In the genomic region with DNA sequence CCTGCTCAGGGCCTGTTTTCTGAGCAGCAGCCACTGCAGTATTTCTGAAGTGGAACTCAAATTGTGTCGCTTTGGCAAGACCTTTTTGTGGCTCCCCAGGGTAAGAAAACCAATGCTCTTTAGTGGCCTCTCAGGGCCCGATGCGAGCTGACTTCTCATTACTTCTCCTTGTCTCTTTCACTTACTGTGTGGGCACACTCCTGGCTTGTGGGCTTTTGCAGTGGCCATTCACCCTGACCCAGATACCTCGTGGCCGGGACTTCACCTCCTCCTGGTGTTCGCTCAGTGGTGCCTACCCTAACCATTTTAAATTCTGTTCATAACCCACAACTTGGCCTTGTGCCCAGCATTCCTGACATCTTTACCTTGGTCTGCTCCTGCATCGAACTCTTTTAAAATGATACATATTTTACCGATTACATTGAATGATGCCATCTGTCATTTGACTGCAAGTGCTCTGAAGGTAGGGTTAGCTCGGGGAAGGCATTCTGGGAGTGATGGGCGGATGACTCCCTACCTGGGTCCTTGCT, we compare ENCODE assay signal across 12 mouse cellular contexts.
DNase-seq lines count a peak whose midpoint lies in the region; ATAC-seq lines count a peak whose summit lies in the region.
"Had no signal": no experiment of that assay in that cellular context is flagged by ENCODE, and none has a peak within 500 bp of the region (broad histone marks: within the 10 kb centered on the region; RNA-seq: fewer than 3 reads in every experiment).

No protein-coding gene starts in this region.

- no peak for DNase-seq in hindbrain, embryonic 14.5 days (ENCODE audit: low spot score)
- no peak for DNase-seq in hindbrain, embryonic 10.5 days (ENCODE audit: low spot score)
- DNase-seq in cerebellum, adult 9-10 months, result no peak
- no peak for DNase-seq in cerebellum, postnatal 10 days
- DNase-seq: heart, postnatal 14 days had no signal

- H3K27me3 ChIP-seq in hindbrain, embryonic 14.5 days (ENCODE audit: control insufficient read depth, insufficient read depth, low read length), result no peaks in the 10 kb centered on the region
- H3K27me3 ChIP-seq in hindbrain, embryonic 10.5 days (ENCODE audit: insufficient read depth, poor library complexity, severe bottlenecking), result no peaks in the 10 kb centered on the region
- H3K27me3 ChIP-seq in neural tube, embryonic 13.5 days, result no peaks in the 10 kb centered on the region
- no peaks in the 10 kb centered on the region for H3K27me3 ChIP-seq in neural tube, embryonic 15.5 days (replicated peaks)
- H3K27me3 ChIP-seq in hindbrain, embryonic 16.5 days (replicated peaks; ENCODE audit: control insufficient read depth, insufficient read depth, low read length), result no peaks in the 10 kb centered on the region
- no peaks in the 10 kb centered on the region for H3K27me3 ChIP-seq in limb, embryonic 12.5 days

- H3K4me3 ChIP-seq in hindbrain, embryonic 14.5 days (replicated peaks; ENCODE audit: low read length), result no peak overlapping the region
- H3K4me3 ChIP-seq in hindbrain, embryonic 10.5 days, result no peak overlapping the region
- H3K4me3 ChIP-seq in neural tube, embryonic 13.5 days, result no peak overlapping the region
- H3K4me3 ChIP-seq in neural tube, embryonic 15.5 days (replicated peaks), result no peak overlapping the region
- no peak overlapping the region for H3K4me3 ChIP-seq in hindbrain, embryonic 16.5 days (ENCODE audit: low read length)
- no peak overlapping the region for H3K4me3 ChIP-seq in limb, embryonic 12.5 days (replicated peaks)

- H3K9ac ChIP-seq in hindbrain, embryonic 14.5 days, result no peak overlapping the region
- no peak overlapping the region for H3K9ac ChIP-seq in neural tube, embryonic 13.5 days
- no peak overlapping the region for H3K9ac ChIP-seq in neural tube, embryonic 15.5 days (replicated peaks)
- no peak overlapping the region for H3K9ac ChIP-seq in hindbrain, embryonic 16.5 days (ENCODE audit: low read depth, low read length)
- no peak overlapping the region for H3K9ac ChIP-seq in limb, embryonic 12.5 days (replicated peaks)

- H3K4me1 ChIP-seq in hindbrain, embryonic 14.5 days (replicated peaks; ENCODE audit: control insufficient read depth, insufficient read depth, low read length), result peaks cover 28% of the 10 kb centered on the region
- H3K4me1 ChIP-seq in hindbrain, embryonic 10.5 days (replicated peaks), result peaks cover 31% of the 10 kb centered on the region
- H3K4me1 ChIP-seq in neural tube, embryonic 13.5 days (replicated peaks), result peaks cover 81% of the 10 kb centered on the region
- peaks cover 71% of the 10 kb centered on the region for H3K4me1 ChIP-seq in neural tube, embryonic 15.5 days
- peaks cover 8% of the 10 kb centered on the region for H3K4me1 ChIP-seq in hindbrain, embryonic 16.5 days (ENCODE audit: control insufficient read depth, insufficient read depth, low read depth, low read length)
- peaks cover 77% of the 10 kb centered on the region for H3K4me1 ChIP-seq in limb, embryonic 12.5 days (replicated peaks)

- H3K9me3 ChIP-seq in hindbrain, embryonic 14.5 days (ENCODE audit: control insufficient read depth, low read length), result no peaks in the 10 kb centered on the region
- no peaks in the 10 kb centered on the region for H3K9me3 ChIP-seq in hindbrain, embryonic 10.5 days
- H3K9me3 ChIP-seq in neural tube, embryonic 13.5 days, result no peaks in the 10 kb centered on the region
- H3K9me3 ChIP-seq in neural tube, embryonic 15.5 days (replicated peaks), result no peaks in the 10 kb centered on the region
- no peaks in the 10 kb centered on the region for H3K9me3 ChIP-seq in hindbrain, embryonic 16.5 days (ENCODE audit: control insufficient read depth, low read length)
- no peaks in the 10 kb centered on the region for H3K9me3 ChIP-seq in limb, embryonic 12.5 days

- WGBS in hindbrain, embryonic 14.5 days, result 67% methylated on average over 10 of the region's 10 CpGs
- 93% methylated on average over 10 of the region's 10 CpGs for WGBS in hindbrain, embryonic 10.5 days
- 64% methylated on average over 10 of the region's 10 CpGs for whole genome bisulfite sequencing in neural tube, embryonic 13.5 days
- 69% methylated on average over 10 of the region's 10 CpGs for WGBS in neural tube, embryonic 15.5 days
- 65% methylated on average over 10 of the region's 10 CpGs for WGBS in hindbrain, embryonic 16.5 days
- WGBS in limb, embryonic 12.5 days, result 72% methylated on average over 10 of the region's 10 CpGs

- no peaks in the 10 kb centered on the region for H3K36me3 ChIP-seq in hindbrain, embryonic 14.5 days (replicated peaks; ENCODE audit: control insufficient read depth, insufficient read depth)
- H3K36me3 ChIP-seq in hindbrain, embryonic 10.5 days, result no peaks in the 10 kb centered on the region
- H3K36me3 ChIP-seq in neural tube, embryonic 13.5 days, result no peaks in the 10 kb centered on the region
- H3K36me3 ChIP-seq in neural tube, embryonic 15.5 days, result no peaks in the 10 kb centered on the region
- H3K36me3 ChIP-seq in hindbrain, embryonic 16.5 days (ENCODE audit: control insufficient read depth, insufficient read depth, low read length), result no peaks in the 10 kb centered on the region
- H3K36me3 ChIP-seq in limb, embryonic 12.5 days, result no peaks in the 10 kb centered on the region
- H3K36me3 ChIP-seq: G1E had no signal

- no peak for ATAC-seq in hindbrain, embryonic 14.5 days (ENCODE audit: low FRiP score)
- ATAC-seq in neural tube, embryonic 13.5 days (ENCODE audit: low read depth), result no peak
- ATAC-seq in neural tube, embryonic 15.5 days (ENCODE audit: low FRiP score), result no peak
- ATAC-seq in hindbrain, embryonic 16.5 days, result no peak
- no peak for ATAC-seq in limb, embryonic 12.5 days (ENCODE audit: insufficient number of reproducible peaks, insufficient read depth, low FRiP score, low TSS enrichment, low read depth)
- ATAC-seq: forebrain, embryonic 16.5 days had no signal

- H3K4me2 ChIP-seq in hindbrain, embryonic 14.5 days (replicated peaks), result no peak overlapping the region
- no peak overlapping the region for H3K4me2 ChIP-seq in neural tube, embryonic 13.5 days
- H3K4me2 ChIP-seq in neural tube, embryonic 15.5 days, result no peak overlapping the region
- no peak overlapping the region for H3K4me2 ChIP-seq in hindbrain, embryonic 16.5 days (ENCODE audit: low read length)
- no peak overlapping the region for H3K4me2 ChIP-seq in limb, embryonic 12.5 days
- H3K4me2 ChIP-seq: liver, embryonic 11.5 days had no signal

- H3K27ac ChIP-seq in hindbrain, embryonic 14.5 days, result peak overlapping the region; percentile 34; the same call in 1 of the 2 replicates
- H3K27ac ChIP-seq in hindbrain, embryonic 10.5 days, result no peak overlapping the region
- peak overlapping the region; percentile 90 for H3K27ac ChIP-seq in neural tube, embryonic 13.5 days (replicated peaks)
- H3K27ac ChIP-seq in neural tube, embryonic 15.5 days (replicated peaks), result no peak overlapping the region; the same call in 1 of the 2 replicates
- 0 out of 2 replicates have a peak overlapping the region, but pooled peaks have one; percentile 6 for H3K27ac ChIP-seq in hindbrain, embryonic 16.5 days (ENCODE audit: low read depth, low read length)
- peak overlapping the region; percentile 67 for H3K27ac ChIP-seq in limb, embryonic 12.5 days

Comparison
In these comparisons a context has a peak if more than half of its experiments do, and no peak if none do; other contexts are left out.
1. H3K27ac ChIP-seq: peak in hindbrain, embryonic 14.5 days (single experiment), neural tube, embryonic 13.5 days (single experiment), hindbrain, embryonic 16.5 days (single experiment) and limb, embryonic 12.5 days (single experiment); none in hindbrain, embryonic 10.5 days (single experiment) and neural tube, embryonic 15.5 days (single experiment).